8 mouse cellular contexts compared by ENCODE assay signal in genomic region chr19:42673133-42673532, GRCm38 (mm10).
DNase-seq lines count a peak whose midpoint lies in the region; ATAC-seq and TF ChIP-seq lines count a peak whose summit lies in the region.

No protein-coding gene starts in this region.

- H3K36me3 ChIP-seq in heart, embryonic 10.5 days: no peaks in the 10 kb centered on the region
- H3K36me3 ChIP-seq in heart, embryonic 12.5 days: no peaks in the 10 kb centered on the region
- no peaks in the 10 kb centered on the region for H3K36me3 ChIP-seq in kidney, adult 2 months (ENCODE audit: control insufficient read depth, insufficient read depth, low read length)

- no peaks in the 10 kb centered on the region for H3K9me3 ChIP-seq in heart, embryonic 10.5 days
- peaks cover 7% of the 10 kb centered on the region; the same call in 1 of the 2 replicates for H3K9me3 ChIP-seq in heart, embryonic 12.5 days (replicated peaks)

- no peak overlapping the region for H3K9ac ChIP-seq in heart, embryonic 12.5 days

- peak; percentile 68 for DNase-seq in heart, embryonic 10.5 days (ENCODE audit: low spot score)
- DNase-seq in kidney, adult 2 months: peak; percentile 66
- DNase-seq in left cerebral cortex, adult 2 months (ENCODE audit: extremely low spot score in 1 of 2, low spot score in 2 of 2): peak; percentile 48 to 61
- DNase-seq in right cerebral cortex, adult 18-20 months: peak; percentile 60
- no peak for DNase-seq in liver
- DNase-seq in adrenal gland, adult 2 months: no peak

- peaks cover 42% of the 10 kb centered on the region for H3K4me1 ChIP-seq in heart, embryonic 10.5 days
- peaks cover 18% of the 10 kb centered on the region; the same call in 1 of the 2 replicates for H3K4me1 ChIP-seq in heart, embryonic 12.5 days (replicated peaks)
- 0 out of 2 replicates have a peak, but pooled peaks cover 3% of the 10 kb centered on the region for H3K4me1 ChIP-seq in kidney, adult 2 months (ENCODE audit: control insufficient read depth, insufficient read depth, low read length)

- WGBS in heart, embryonic 10.5 days: 38% methylated on average over 9 of the region's 9 CpGs
- WGBS in heart, embryonic 12.5 days: 44% methylated on average over 9 of the region's 9 CpGs
- 21% methylated on average over 9 of the region's 9 CpGs for WGBS in kidney, adult 2 months

- TF ChIP-seq CTCF in kidney, adult 2 months (conservative IDR thresholded peaks at IDR 0.05; ENCODE audit: insufficient read depth, insufficient read length, low read depth, low read length): no peak
- no peak for TF ChIP-seq CTCF in left cerebral cortex, adult 2 months (IDR thresholded peaks at IDR 0.05)

- peaks cover 11% of the 10 kb centered on the region for H3K27me3 ChIP-seq in heart, embryonic 10.5 days (ENCODE audit: insufficient read depth, poor library complexity, severe bottlenecking)
- H3K27me3 ChIP-seq in heart, embryonic 12.5 days (replicated peaks): no peaks in the 10 kb centered on the region
- no peaks in the 10 kb centered on the region for H3K27me3 ChIP-seq in kidney, adult 2 months (replicated peaks; ENCODE audit: control insufficient read depth, insufficient read depth, low read length)

- no peak for TF ChIP-seq POLR2A in kidney, adult 2 months (IDR thresholded peaks at IDR 0.05; ENCODE audit: low read depth, low read length)

- no peak overlapping the region for H3K4me2 ChIP-seq in heart, embryonic 12.5 days

- H3K4me3 ChIP-seq in heart, embryonic 10.5 days: no peak overlapping the region
- H3K4me3 ChIP-seq in heart, embryonic 12.5 days: no peak overlapping the region
- H3K4me3 ChIP-seq in kidney, adult 2 months (ENCODE audit: insufficient read depth, low read depth, low read length): no peak overlapping the region
- no peak overlapping the region for H3K4me3 ChIP-seq in left cerebral cortex, adult 2 months

- peak overlapping the region; percentile 7; the same call in 1 of the 2 replicates for H3K27ac ChIP-seq in heart, embryonic 10.5 days
- no peak overlapping the region for H3K27ac ChIP-seq in heart, embryonic 12.5 days (ENCODE audit: poor library complexity, severe bottlenecking)
- H3K27ac ChIP-seq in kidney, adult 2 months (ENCODE audit: insufficient read depth, low read depth, low read length): no peak overlapping the region
- H3K27ac ChIP-seq in left cerebral cortex, adult 2 months: no peak overlapping the region

- intact Hi-C loops in left cerebral cortex, adult 2 months (cut with DNase I): no loop called here

- ATAC-seq in heart, embryonic 12.5 days (ENCODE audit: insufficient number of reproducible peaks, low FRiP score): no peak
- ATAC-seq in megakaryocyte progenitor cell, adult 5-6 weeks (replicated peaks; ENCODE audit: poor library complexity): no peak

Comparison
In these comparisons a context has a peak if more than half of its experiments do, and no peak if none do; other contexts are left out.
1. DNase-seq: peak in heart, embryonic 10.5 days (single experiment), kidney, adult 2 months (single experiment), left cerebral cortex, adult 2 months (2 of 2) and right cerebral cortex, adult 18-20 months (single experiment); none in liver (single experiment) and adrenal gland, adult 2 months (single experiment).